Mouse (Mus musculus) forebrain, postnatal 0 days (tissue): Measurements from ENCODE around the gene Olfr329-ps. TPM values are rescaled to one million over a fixed set of nuclear protein-coding genes. Genes with fewer than 3 reads are reported as not detected.

ENCODE experiments used
- ATAC-seq: fragments of 200-750 bp; cut with Nextera tagmentation; 2 replicates; pipeline ENCODE4 v1.8.0; 2017; ENCODE audit warnings: mild to moderate bottlenecking, moderate library complexity
- DNase-seq: peaks from one replicate; pipeline ENCODE4 v3.0.0-alpha.2; 2015
- H3K27ac ChIP-seq: fragments of 300-500 bp; sonication (generic); 2 replicates; pipeline ENCODE4 v1.5.1; 2014; ENCODE audit warnings: low read depth, mild to moderate bottlenecking, antibody characterized with exemption, low read length, moderate library complexity, mixed read lengths
- H3K27me3 ChIP-seq: fragments of 300-500 bp; sonication (generic); 2 replicates; pipeline ENCODE4 v1.6.1; 2014; ENCODE audit warnings: mild to moderate bottlenecking, low read length, mixed read lengths; ENCODE audit not compliant: insufficient read depth
- H3K36me3 ChIP-seq: fragments of 300-500 bp; sonication (generic); 2 replicates; pipeline ENCODE4 v1.6.1; 2014; ENCODE audit warnings: mild to moderate bottlenecking, moderate library complexity; ENCODE audit not compliant: insufficient read depth
- H3K4me1 ChIP-seq: fragments of 300-500 bp; sonication (generic); 2 replicates; pipeline ENCODE4 v1.6.1; 2014; ENCODE audit warnings: antibody characterized with exemption; ENCODE audit not compliant: insufficient read depth
- H3K4me2 ChIP-seq: fragments of 300-500 bp; sonication (generic); 2 replicates; pipeline ENCODE4 v1.6.1; 2014; ENCODE audit warnings: low read depth, mild to moderate bottlenecking, moderate library complexity
- H3K4me3 ChIP-seq: fragments of 300-500 bp; sonication (generic); 2 replicates; pipeline ENCODE4 v1.5.1; 2014; ENCODE audit warnings: low read depth, low read length, mixed read lengths
- H3K9ac ChIP-seq: fragments of 300-500 bp; sonication (generic); 2 replicates; pipeline ENCODE4 v1.6.1; 2014; ENCODE audit warnings: mild to moderate bottlenecking
- H3K9me3 ChIP-seq: fragments of 300-500 bp; sonication (generic); 2 replicates; pipeline ENCODE4 v1.6.1; 2016; ENCODE audit warnings: low read length
- CTCF ChIP-seq: sonication (generic); IDR thresholded peaks from 2 replicates; pipeline ENCODE4 v1.5.1; 2016; ENCODE audit warnings: antibody characterized with exemption, control low read depth, low read depth
- WGBS: fragments of 180-500 bp; shearing (Covaris S2); extraction: QIAGEN DNeasy Blood & Tissue Kit; methylation state at CpG from one replicate; pipeline ENCODE4 v1.1.7; 2014; 5-methylcytosine and 5-hydroxymethylcytosine counted together
- polyA plus RNA-seq: library from polyadenylated mRNA; unstranded; fragments of >200 nt; fragmentation: Nextera tagmentation; extraction: Ambion mirVana; gene quantifications from 2 replicates; pipeline ENCODE4 v1.2.1, GENCODE M21; 2015
- total RNA-seq: library from RNA; depleted of rRNA; stranded (reverse); fragments of >200 nt; gene quantifications from 2 replicates; pipeline ENCODE4 v1.2.3, GENCODE M21; 2014; rRNA removed

The Olfr329-ps gene
- total RNA-seq (not detected in 2 replicates), polyA plus RNA-seq (not detected in 2 replicates)

GRCm38 (mm10) chr11:58546322-58546721 lies at the start of gene Olfr329-ps:
Gene Olfr329-ps, minus strand, starts transcription at chr11:58546422.
- Histone ChIP-seq H3K9ac (no peak within 1 kb of the TSS), H3K4me1 (no peaks in the 10 kb centered on the region), H3K27ac (no peak within 1 kb of the TSS), H3K4me3 (no peak within 1 kb of the TSS), H3K27me3 (no peaks in the 10 kb centered on the region), H3K9me3 (no peaks in the 10 kb centered on the region), H3K36me3 (no peaks in the 10 kb centered on the region), H3K4me2 (no peak within 1 kb of the TSS)
- WGBS: 71% methylated on average over 5 of the region's 5 CpGs
- DNase-seq (no peak), ATAC-seq (no peak)
- TF ChIP-seq CTCF: no peak

- ATAC-seq (no peak), DNase-seq (no peak)
- H3K27ac ChIP-seq: no peak within 1 kb of the TSS
- H3K9ac ChIP-seq: no peak within 1 kb of the TSS
- H3K4me3 ChIP-seq: no peak within 1 kb of the TSS
- H3K27me3 ChIP-seq: no peaks in the 10 kb centered on the region
- no peaks in the 10 kb centered on the region for H3K4me1 ChIP-seq
- WGBS: 81% methylated on average over 6 of the region's 6 CpGs
- no peak for TF ChIP-seq CTCF
- no peak within 1 kb of the TSS for H3K4me2 ChIP-seq
- H3K36me3 ChIP-seq: no peaks in the 10 kb centered on the region
- H3K9me3 ChIP-seq: no peaks in the 10 kb centered on the region
These were observed 48.6 kb upstream of the Olfr329-ps start, which contains the start of gene Olfr324 for GRCm38 (mm10) chr11:58594814-58595213. Gene Olfr324, plus strand, starts transcription at chr11:58595114.

GRCm38 (mm10) chr11:58588620-58589250 lies 42.5 kb upstream of the Olfr329-ps start:
- no peak overlapping the region for H3K4me2 ChIP-seq
- H3K9ac ChIP-seq: no peak overlapping the region
- no peak overlapping the region for H3K27ac ChIP-seq
- WGBS: 11% methylated on average over 3 of the region's 3 CpGs
- ATAC-seq (no peak), DNase-seq (peak; percentile 39)
- H3K9me3 ChIP-seq: no peaks in the 10 kb centered on the region
- TF ChIP-seq CTCF: no peak
- no peaks in the 10 kb centered on the region for H3K4me1 ChIP-seq
- H3K36me3 ChIP-seq: no peaks in the 10 kb centered on the region
- no peak overlapping the region for H3K4me3 ChIP-seq
- H3K27me3 ChIP-seq: no peaks in the 10 kb centered on the region

- H3K9ac ChIP-seq: no peak overlapping the region
- peak; percentile 73 for TF ChIP-seq CTCF
- no peaks in the 10 kb centered on the region for H3K36me3 ChIP-seq
- H3K27me3 ChIP-seq: no peaks in the 10 kb centered on the region
- H3K27ac ChIP-seq: no peak overlapping the region
- no peaks in the 10 kb centered on the region for H3K4me1 ChIP-seq
- ATAC-seq (no peak), DNase-seq (peak; percentile 21)
- WGBS: 60% methylated on average over 7 of the region's 7 CpGs
- H3K9me3 ChIP-seq: no peaks in the 10 kb centered on the region
- no peak overlapping the region for H3K4me2 ChIP-seq
- no peak overlapping the region for H3K4me3 ChIP-seq
These were observed 41.7 kb upstream of the Olfr329-ps start for GRCm38 (mm10) chr11:58587898-58588348.

GRCm38 (mm10) chr11:58578636-58579035 lies 32.4 kb upstream of the Olfr329-ps start:
- Histone ChIP-seq H3K27me3 (no peaks in the 10 kb centered on the region), H3K4me1 (no peaks in the 10 kb centered on the region), H3K9ac (no peak overlapping the region), H3K4me3 (no peak overlapping the region), H3K27ac (no peak overlapping the region), H3K36me3 (no peaks in the 10 kb centered on the region), H3K4me2 (no peak overlapping the region), H3K9me3 (no peaks in the 10 kb centered on the region)
- WGBS: 38% methylated on average over 8 of the region's 8 CpGs
- ATAC-seq (peak; percentile 90), DNase-seq (peak; percentile 83)
- no peak for TF ChIP-seq CTCF

- no peak for TF ChIP-seq CTCF
- Histone ChIP-seq H3K4me1 (no peaks in the 10 kb centered on the region), H3K36me3 (no peaks in the 10 kb centered on the region), H3K9ac (no peak within 1 kb of the TSS), H3K4me3 (no peak within 1 kb of the TSS), H3K27me3 (no peaks in the 10 kb centered on the region), H3K4me2 (no peak within 1 kb of the TSS), H3K9me3 (no peaks in the 10 kb centered on the region), H3K27ac (no peak within 1 kb of the TSS)
- no peak for ATAC-seq
- DNase-seq: no peak
- WGBS: 58% methylated on average over 1 of the region's 1 CpGs
These were observed 31.2 kb upstream of the Olfr329-ps start, which contains the start of gene Olfr325 for GRCm38 (mm10) chr11:58577430-58577829. Gene Olfr325, plus strand, starts transcription at chr11:58577730.

- Histone ChIP-seq H3K36me3 (no peaks in the 10 kb centered on the region), H3K27ac (no peak within 1 kb of the TSS), H3K4me3 (no peak within 1 kb of the TSS), H3K4me1 (no peaks in the 10 kb centered on the region), H3K27me3 (no peaks in the 10 kb centered on the region), H3K9me3 (no peaks in the 10 kb centered on the region), H3K9ac (no peak within 1 kb of the TSS), H3K4me2 (no peak within 1 kb of the TSS)
- TF ChIP-seq CTCF: no peak
- DNase-seq: no peak
- 71% methylated on average over 5 of the region's 5 CpGs for WGBS
- no peak for ATAC-seq
These were observed 24.2 kb upstream of the Olfr329-ps start, which contains the start of gene Olfr224 for GRCm38 (mm10) chr11:58570405-58570804. Gene Olfr224, minus strand, starts transcription at chr11:58570553.
